Mouse (Mus musculus) stomach, embryonic 14.5 days (tissue): Measurements from ENCODE around the gene Tceal7. TPM values are rescaled to one million over a fixed set of nuclear protein-coding genes. Genes with fewer than 3 reads are reported as not detected.

ENCODE experiments used
- ATAC-seq: fragments of 200-750 bp; cut with Nextera tagmentation; 2 replicates; pipeline ENCODE4 v1.8.0; 2017; ENCODE audit warnings: low read depth, moderate TSS enrichment; ENCODE audit not compliant: insufficient number of reproducible peaks, insufficient read depth, low FRiP score
- H3K27ac ChIP-seq: fragments of 300-500 bp; sonication (generic); 2 replicates; pipeline ENCODE4 v1.5.1; 2014; ENCODE audit warnings: mild to moderate bottlenecking, low read length, moderate library complexity, mixed read lengths
- H3K27me3 ChIP-seq: fragments of 300-500 bp; sonication (generic); 2 replicates; pipeline ENCODE4 v1.6.1; 2014; ENCODE audit warnings: low read length, control low read depth, mixed read lengths; ENCODE audit not compliant: control insufficient read depth, insufficient read depth
- H3K36me3 ChIP-seq: fragments of 300-500 bp; sonication (generic); 2 replicates; pipeline ENCODE4 v1.6.1; 2014; ENCODE audit warnings: mild to moderate bottlenecking, control low read depth, low read length, moderate library complexity, mixed read lengths; ENCODE audit not compliant: control insufficient read depth, insufficient read depth
- H3K4me1 ChIP-seq: fragments of 300-500 bp; sonication (generic); 2 replicates; pipeline ENCODE4 v1.6.1; 2014; ENCODE audit warnings: low read length, control low read depth, mixed read lengths; ENCODE audit not compliant: control insufficient read depth, insufficient read depth
- H3K4me2 ChIP-seq: fragments of 300-500 bp; sonication (generic); replicated peaks from 2 replicates; pipeline ENCODE4 v1.6.1; 2014; ENCODE audit warnings: low read depth, low read length, control low read depth
- H3K4me3 ChIP-seq: fragments of 300-500 bp; sonication (generic); 2 replicates; pipeline ENCODE4 v1.5.1; 2014; ENCODE audit warnings: low read depth, low read length, control low read depth
- H3K9ac ChIP-seq: fragments of 300-500 bp; sonication (generic); replicated peaks from 2 replicates; pipeline ENCODE4 v1.6.1; 2014; ENCODE audit warnings: low read depth, mild to moderate bottlenecking, control low read depth, low read length, moderate library complexity, mixed read lengths
- H3K9me3 ChIP-seq: fragments of 300-500 bp; sonication (generic); 2 replicates; pipeline ENCODE4 v1.6.1; 2016; ENCODE audit warnings: low read depth, low read length, control low read depth; ENCODE audit not compliant: control insufficient read depth
- WGBS: fragments of 180-500 bp; shearing (Covaris S2); extraction: QIAGEN DNeasy Blood & Tissue Kit; methylation state at CpG from one replicate; pipeline ENCODE4 v1.1.7; 2014; 5-methylcytosine and 5-hydroxymethylcytosine counted together
- polyA plus RNA-seq: library from polyadenylated mRNA; unstranded; fragments of >200 nt; fragmentation: Nextera tagmentation; extraction: Ambion mirVana; gene quantifications from 2 replicates; pipeline ENCODE4 v1.2.1, GENCODE M21; 2014

Tceal7 gene
- polyA plus RNA-seq, 1 experiment from 2014 or later, result 0.61 TPM

DNA sequence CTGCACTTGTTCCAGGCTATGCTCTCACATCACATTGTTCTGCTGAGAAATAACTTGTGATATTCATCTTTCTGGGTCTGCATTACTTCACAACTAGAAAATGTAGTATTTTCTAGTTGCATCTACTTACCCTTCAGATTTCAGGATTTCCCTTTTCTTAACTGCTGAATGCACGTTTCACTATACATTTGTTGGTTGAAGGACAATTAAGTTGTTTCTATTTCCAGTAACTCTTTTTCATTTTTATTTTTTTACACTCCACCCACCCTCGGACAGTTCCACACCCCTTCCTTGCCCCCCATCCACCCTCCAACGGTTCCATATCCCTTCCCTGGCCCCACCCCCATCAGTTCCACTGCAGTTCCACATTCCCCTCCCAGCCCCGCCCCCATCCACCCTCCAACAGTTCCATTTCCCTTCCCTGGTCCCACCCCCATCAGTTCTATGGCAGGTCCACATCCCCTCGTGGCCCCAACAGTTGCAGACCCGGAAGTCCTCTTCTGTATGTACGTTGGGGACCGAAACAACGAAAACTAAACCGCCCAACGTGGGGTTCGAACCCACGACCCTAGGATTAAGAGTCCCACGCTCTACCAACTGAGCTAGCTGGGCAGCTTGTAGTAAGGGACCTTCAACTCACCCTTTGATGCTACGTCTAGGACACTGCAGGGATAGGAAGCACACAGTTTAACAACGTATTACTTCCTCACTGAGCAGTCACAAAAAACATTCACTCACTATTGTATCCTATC lies 19.2 kb upstream of the Tceal7 start:
- Histone ChIP-seq H3K4me1 (no peaks in the 10 kb centered on the region), H3K4me2 (no peak overlapping the region), H3K36me3 (no peaks in the 10 kb centered on the region), H3K4me3 (no peak overlapping the region), H3K9ac (no peak overlapping the region), H3K27ac (no peak overlapping the region), H3K27me3 (no peaks in the 10 kb centered on the region), H3K9me3 (no peaks in the 10 kb centered on the region)
- ATAC-seq, result no peak
- 77% methylated on average over 16 of the region's 16 CpGs for WGBS

GRCm38 (mm10) chrX:136196873-136197272 lies 17.7 kb upstream of the Tceal7 start:
- 54% methylated on average over 1 of the region's 1 CpGs for WGBS
- Histone ChIP-seq H3K4me3 (no peak overlapping the region), H3K27me3 (no peaks in the 10 kb centered on the region), H3K4me2 (no peak overlapping the region), H3K9me3 (no peaks in the 10 kb centered on the region), H3K27ac (no peak overlapping the region), H3K36me3 (no peaks in the 10 kb centered on the region), H3K9ac (no peak overlapping the region), H3K4me1 (no peaks in the 10 kb centered on the region)
- no peak for ATAC-seq

DNA sequence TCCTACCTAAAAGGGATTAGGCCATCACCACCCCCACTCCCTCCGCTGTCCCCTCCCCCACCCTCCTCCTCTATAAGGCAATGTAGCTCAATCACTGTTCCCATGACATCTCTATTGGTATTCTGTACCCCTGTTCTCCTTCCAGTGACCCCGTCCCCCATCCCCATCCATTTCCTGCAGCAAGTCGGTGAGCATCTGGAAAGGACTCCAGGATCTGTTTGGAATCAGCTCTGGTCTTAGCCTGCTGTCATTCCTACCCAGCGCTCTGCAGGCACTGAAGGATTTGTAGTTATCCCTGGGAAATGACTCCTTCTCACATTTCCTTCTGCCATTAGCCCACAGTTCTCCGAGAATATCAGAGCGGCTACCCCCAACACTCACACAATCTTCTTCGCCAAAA lies 11.3 kb upstream of the Tceal7 start:
- H3K4me1 ChIP-seq, result no peaks in the 10 kb centered on the region
- whole genome bisulfite sequencing, result 20% methylated on average over 7 of the region's 7 CpGs
- no peaks in the 10 kb centered on the region for H3K27me3 ChIP-seq
- peak overlapping the region; percentile 31 for H3K4me3 ChIP-seq
- no peaks in the 10 kb centered on the region for H3K9me3 ChIP-seq
- H3K36me3 ChIP-seq, result no peaks in the 10 kb centered on the region
- H3K9ac ChIP-seq, result no peak overlapping the region
- no peak overlapping the region for H3K27ac ChIP-seq
- H3K4me2 ChIP-seq, result peak overlapping the region; percentile 44
- ATAC-seq, result 0 out of 2 replicates have a peak, but pooled peaks have one; percentile 28

DNA sequence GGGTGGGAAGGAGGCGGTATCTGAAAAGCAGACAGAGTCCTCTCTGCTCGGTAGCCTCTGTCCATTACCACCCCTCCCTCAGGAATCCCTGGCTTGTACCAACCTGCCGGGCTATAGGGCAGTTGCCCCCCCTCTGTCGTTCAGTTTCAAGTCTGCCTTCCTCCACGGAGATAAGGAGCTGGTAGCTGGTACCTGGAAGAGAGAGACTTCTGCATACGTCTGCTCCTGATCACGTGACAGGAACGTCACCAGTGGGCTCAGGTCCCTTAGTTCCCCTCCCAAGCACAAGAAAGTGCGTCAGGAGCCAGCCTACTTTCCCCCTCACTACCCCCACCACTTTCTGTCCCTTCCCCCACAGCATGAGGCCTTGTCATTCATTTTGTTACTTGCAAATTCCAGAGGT lies 10.9 kb upstream of the Tceal7 start, which contains the start of gene Tceal5:
Gene Tceal5, minus strand, starts transcription at position 213 of the 403 bp plus-strand sequence.
- no peaks in the 10 kb centered on the region for H3K9me3 ChIP-seq
- H3K4me1 ChIP-seq, result no peaks in the 10 kb centered on the region
- H3K27me3 ChIP-seq, result no peaks in the 10 kb centered on the region
- H3K4me3 ChIP-seq, result peak within 1 kb of the TSS; percentile 31
- 18% methylated on average over 9 of the region's 9 CpGs for WGBS
- H3K36me3 ChIP-seq, result no peaks in the 10 kb centered on the region
- no peak within 1 kb of the TSS for H3K27ac ChIP-seq
- H3K9ac ChIP-seq, result no peak within 1 kb of the TSS
- peak within 1 kb of the TSS; percentile 44 for H3K4me2 ChIP-seq
- peak; percentile 49; the same call in 1 of the 2 replicates for ATAC-seq

GRCm38 (mm10) chrX:136204406-136204805 lies 10.2 kb upstream of the Tceal7 start:
- H3K4me2 ChIP-seq, result no peak overlapping the region
- no peaks in the 10 kb centered on the region for H3K27me3 ChIP-seq
- H3K9me3 ChIP-seq, result no peaks in the 10 kb centered on the region
- H3K27ac ChIP-seq, result no peak overlapping the region
- ATAC-seq, result no peak
- H3K4me3 ChIP-seq, result no peak overlapping the region
- no peaks in the 10 kb centered on the region for H3K36me3 ChIP-seq
- WGBS, result 78% methylated on average over 6 of the region's 6 CpGs
- H3K9ac ChIP-seq, result no peak overlapping the region
- no peaks in the 10 kb centered on the region for H3K4me1 ChIP-seq

DNA sequence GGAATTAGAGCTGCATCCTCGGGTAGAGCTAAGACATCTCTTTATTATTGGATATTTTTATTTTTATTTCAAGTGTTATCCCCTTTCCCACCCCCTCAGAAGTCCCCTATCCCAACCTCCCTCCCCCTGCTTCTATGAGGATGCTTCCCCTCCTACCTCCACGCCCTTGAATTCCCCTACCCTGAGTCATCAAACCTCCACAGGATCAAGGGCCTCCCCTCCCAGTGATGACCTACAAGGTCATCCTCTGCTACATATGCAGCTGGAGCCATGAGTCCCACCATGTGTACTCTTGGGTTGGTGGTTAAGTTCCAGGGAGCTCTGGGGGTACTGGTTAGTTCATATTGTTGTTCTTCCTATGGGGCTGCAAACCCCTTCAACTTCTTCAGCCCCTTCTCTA lies 1.2 kb upstream of the Tceal7 start:
- no peaks in the 10 kb centered on the region for H3K27me3 ChIP-seq
- H3K36me3 ChIP-seq, result no peaks in the 10 kb centered on the region
- H3K4me1 ChIP-seq, result no peaks in the 10 kb centered on the region
- 53% methylated on average over 2 of the region's 2 CpGs for WGBS
- H3K4me3 ChIP-seq, result no peak overlapping the region
- H3K4me2 ChIP-seq, result no peak overlapping the region
- no peak for ATAC-seq
- no peak overlapping the region for H3K9ac ChIP-seq
- no peak overlapping the region for H3K27ac ChIP-seq
- no peaks in the 10 kb centered on the region for H3K9me3 ChIP-seq

DNA sequence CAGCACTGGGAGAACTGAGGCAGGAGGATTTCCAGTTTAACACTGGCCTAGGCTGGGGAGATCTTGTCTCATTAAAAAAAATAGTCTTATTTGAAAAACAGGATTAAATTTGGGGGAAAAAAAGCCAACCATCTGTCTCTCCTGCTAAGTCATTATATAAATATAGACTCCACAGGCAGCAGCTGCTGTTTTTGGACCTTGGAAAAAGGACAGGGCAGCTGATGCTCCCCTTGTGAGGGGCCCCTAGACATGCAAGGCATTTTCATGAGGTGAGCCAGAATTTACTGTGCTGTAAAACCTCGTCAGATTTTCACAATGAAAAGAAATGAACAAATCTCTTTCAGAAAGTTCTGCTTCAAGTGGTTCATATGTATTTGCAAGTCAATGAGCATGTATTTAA lies 1.7 kb downstream of the Tceal7 start:
- no peak overlapping the region for H3K4me2 ChIP-seq
- H3K4me1 ChIP-seq, result no peaks in the 10 kb centered on the region
- no peak for ATAC-seq
- 53% methylated on average over 1 of the region's 1 CpGs for WGBS
- H3K27ac ChIP-seq, result no peak overlapping the region
- no peaks in the 10 kb centered on the region for H3K27me3 ChIP-seq
- no peak overlapping the region for H3K9ac ChIP-seq
- no peak overlapping the region for H3K4me3 ChIP-seq
- no peaks in the 10 kb centered on the region for H3K36me3 ChIP-seq
- H3K9me3 ChIP-seq, result no peaks in the 10 kb centered on the region

DNA sequence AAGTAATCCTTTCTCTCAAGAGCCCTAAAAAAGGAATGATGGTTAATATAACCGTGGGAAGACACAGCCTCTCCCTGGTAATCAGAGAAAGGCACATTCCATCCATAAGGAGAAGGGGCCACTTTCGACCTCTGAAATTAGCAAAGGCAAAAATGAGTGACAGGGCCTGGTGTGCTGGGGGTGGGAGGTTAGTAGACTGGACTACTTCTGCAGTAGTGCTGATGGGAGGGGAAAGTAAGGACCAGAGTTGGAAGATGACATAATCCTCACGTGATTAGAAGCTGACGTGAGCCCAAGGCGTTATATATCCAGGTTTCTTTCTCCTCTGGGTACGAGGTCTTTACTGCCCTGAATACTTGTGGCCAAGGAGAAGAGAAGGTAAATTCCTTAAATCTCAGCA lies 9.1 kb downstream of the Tceal7 start:
- no peaks in the 10 kb centered on the region for H3K36me3 ChIP-seq
- H3K4me3 ChIP-seq, result no peak overlapping the region
- H3K9ac ChIP-seq, result no peak overlapping the region
- H3K9me3 ChIP-seq, result no peaks in the 10 kb centered on the region
- ATAC-seq, result no peak
- H3K4me2 ChIP-seq, result no peak overlapping the region
- no peaks in the 10 kb centered on the region for H3K4me1 ChIP-seq
- WGBS, result 70% methylated on average over 6 of the region's 6 CpGs
- no peaks in the 10 kb centered on the region for H3K27me3 ChIP-seq
- H3K27ac ChIP-seq, result no peak overlapping the region

DNA sequence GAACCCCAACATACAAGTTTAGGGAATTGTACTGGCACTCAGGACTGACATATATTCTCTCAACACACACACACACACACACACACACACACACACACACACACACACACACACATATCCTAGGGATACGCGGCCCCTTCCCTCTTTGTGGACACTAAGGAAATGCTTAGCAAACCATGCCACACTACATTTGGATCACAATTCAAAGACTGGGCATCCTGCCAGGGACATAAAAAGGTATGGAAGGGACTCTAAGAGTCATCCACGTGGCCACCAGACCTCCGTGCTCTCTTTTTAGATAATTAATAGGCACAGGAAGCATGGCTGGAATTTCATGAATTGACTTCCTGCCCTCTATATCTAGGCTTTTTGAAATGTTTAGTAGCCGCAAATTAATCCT lies 13.2 kb downstream of the Tceal7 start:
- no peak overlapping the region for H3K4me3 ChIP-seq
- no peaks in the 10 kb centered on the region for H3K27me3 ChIP-seq
- no peaks in the 10 kb centered on the region for H3K36me3 ChIP-seq
- 57% methylated on average over 5 of the region's 5 CpGs for WGBS
- ATAC-seq, result no peak
- H3K9me3 ChIP-seq, result no peaks in the 10 kb centered on the region
- no peak overlapping the region for H3K27ac ChIP-seq
- H3K4me1 ChIP-seq, result no peaks in the 10 kb centered on the region
- H3K9ac ChIP-seq, result no peak overlapping the region
- H3K4me2 ChIP-seq, result no peak overlapping the region
